ENCODE assay signal across 8 mouse cellular contexts in genomic region chr2:118549507-118550473, GRCm38 (mm10). TPM values are rescaled to one million over a fixed set of nuclear protein-coding genes. Genes with fewer than 3 reads are reported as not detected.
DNase-seq lines count a peak whose midpoint lies in the region; ATAC-seq lines count a peak whose summit lies in the region.

Gene Bmf, minus strand, starts transcription at chr2:118549687.

- under 1% methylated on average over 45 of the region's 45 CpGs for WGBS in heart, embryonic 11.5 days (ENCODE audit: insufficient replicate concordance)
- WGBS in kidney, embryonic 15.5 days = under 1% methylated on average over 45 of the region's 45 CpGs

- peak; percentile 93 to 96 for DNase-seq in B cell, adult 2 months
- peak; percentile 92 for DNase-seq in brain, embryonic 18.5 days (ENCODE audit: low read depth, low spot score)
- DNase-seq in liver = peak; percentile 90
- DNase-seq in monocyte, adult 2 months (ENCODE audit: low read depth in 1 of 2, low spot score in 2 of 2) = peak; percentile 84 to 94
- peak; percentile 78 to 84 for DNase-seq in spleen, postnatal 14 days (ENCODE audit: low spot score in 2 of 2)

- ATAC-seq in erythroid progenitor cell, adult 5-6 weeks (replicated peaks; ENCODE audit: low FRiP score, poor library complexity, severe bottlenecking) = peak; percentile 68
- ATAC-seq in heart, embryonic 11.5 days (replicated peaks; ENCODE audit: insufficient number of reproducible peaks, low FRiP score, low TSS enrichment) = peak; percentile 78
- peak; percentile 88 for ATAC-seq in kidney, embryonic 15.5 days (replicated peaks; ENCODE audit: low FRiP score)

- peak within 1 kb of the TSS; percentile 86 for H3K4me2 ChIP-seq in heart, embryonic 11.5 days
- peak within 1 kb of the TSS; percentile 84 for H3K4me2 ChIP-seq in kidney, embryonic 15.5 days

- H3K9me3 ChIP-seq in heart, embryonic 11.5 days (replicated peaks; ENCODE audit: control insufficient read depth, low read length) = no peaks in the 10 kb centered on the region
- no peaks in the 10 kb centered on the region for H3K9me3 ChIP-seq in kidney, embryonic 15.5 days (replicated peaks)

- H3K4me3 ChIP-seq in heart, embryonic 11.5 days (ENCODE audit: low read depth, low read length) = peak within 1 kb of the TSS; percentile 89
- peak within 1 kb of the TSS; percentile 95 for H3K4me3 ChIP-seq in kidney, embryonic 15.5 days (replicated peaks)

- H3K36me3 ChIP-seq in heart, embryonic 11.5 days (ENCODE audit: control insufficient read depth, insufficient read depth, low read length) = no peaks in the 10 kb centered on the region
- no peaks in the 10 kb centered on the region for H3K36me3 ChIP-seq in kidney, embryonic 15.5 days

- no peaks in the 10 kb centered on the region for H3K27me3 ChIP-seq in heart, embryonic 11.5 days (ENCODE audit: control insufficient read depth, insufficient read depth, low read length)
- H3K27me3 ChIP-seq in kidney, embryonic 15.5 days = no peaks in the 10 kb centered on the region

- H3K4me1 ChIP-seq in heart, embryonic 11.5 days (ENCODE audit: control insufficient read depth, insufficient read depth, low read length) = peaks cover 35% of the 10 kb centered on the region
- peaks cover 52% of the 10 kb centered on the region for H3K4me1 ChIP-seq in kidney, embryonic 15.5 days

- 0 out of 2 replicates have a peak within 1 kb of the TSS, but pooled peaks have one; percentile 41 for H3K27ac ChIP-seq in heart, embryonic 11.5 days (ENCODE audit: low read depth, low read length)
- peak within 1 kb of the TSS; percentile 81 for H3K27ac ChIP-seq in kidney, embryonic 15.5 days

- H3K9ac ChIP-seq in heart, embryonic 11.5 days (ENCODE audit: low read depth, low read length) = peak within 1 kb of the TSS; percentile 83
- H3K9ac ChIP-seq in kidney, embryonic 15.5 days = peak within 1 kb of the TSS; percentile 72

RNA-seq across cellular contexts. Expression of gene Bmf, which starts in this region (rescaled TPM):
- total RNA-seq in erythroid progenitor cell, adult 5-6 weeks (2015; ENCODE audit: low replicate concordance) = 2.1 and 3.2 TPM in 2 replicates
- 1.0 and 5.9 TPM in 2 replicates for total RNA-seq in erythroid progenitor cell, adult 5-6 weeks (2017; ENCODE audit: low replicate concordance)
- polyA plus RNA-seq in heart, embryonic 11.5 days (2014; fragmentation: Nextera tagmentation; extraction: Ambion mirVana) = 2.6 and 3.7 TPM in 2 replicates
- polyA plus RNA-seq in kidney, embryonic 15.5 days (2015; fragmentation: Nextera tagmentation; extraction: Ambion mirVana) = 7.6 and 8.2 TPM in 2 replicates

Comparison
In these comparisons a context has a peak if more than half of its experiments do, and no peak if none do; other contexts are left out.
1. Peak in every context shown above with its lines: DNase-seq, ATAC-seq, H3K4me3 ChIP-seq and H3K27ac ChIP-seq.